Mouse (Mus musculus): ENCODE results near the gene Rusc2.

The Rusc2 gene

DNA sequence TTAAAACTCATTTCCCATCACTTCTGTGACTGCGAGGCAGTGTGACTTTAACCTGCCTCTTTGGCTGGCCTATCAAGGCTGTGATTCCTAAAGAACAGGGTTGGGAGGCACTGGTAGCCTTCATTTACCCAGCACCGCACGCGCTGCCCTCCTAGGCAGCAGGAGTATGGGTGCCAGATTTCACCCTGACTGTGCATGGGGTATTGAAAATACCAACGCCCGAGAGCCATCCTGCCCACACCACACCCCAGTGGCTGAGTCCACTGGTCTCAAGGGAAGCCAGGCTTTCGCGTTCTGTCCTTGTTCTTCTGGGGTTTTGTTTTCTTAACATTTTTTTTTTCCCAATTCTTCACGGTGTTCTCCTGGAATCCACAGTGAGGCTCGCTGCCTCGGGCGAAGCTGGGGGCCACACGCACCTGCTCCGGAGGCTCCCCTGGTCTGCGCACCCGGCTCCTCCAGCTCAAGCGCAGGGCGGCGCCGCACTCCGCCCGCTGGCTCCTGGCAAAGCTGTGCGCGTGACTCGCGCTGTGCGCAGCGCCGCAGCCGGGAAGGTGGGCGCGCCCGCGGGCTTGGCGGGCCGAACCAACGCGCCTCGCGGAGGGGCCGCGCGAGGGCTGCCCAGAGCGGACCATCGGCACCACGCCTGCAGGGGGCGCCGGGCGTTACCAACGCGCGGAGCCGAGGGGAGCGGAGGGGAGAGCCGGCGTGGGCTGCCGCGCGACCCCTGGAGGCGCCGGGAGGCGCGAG lies at the start of gene Rusc2:
Gene Rusc2 (plus strand): TSS at position 572 of the 747 bp plus-strand sequence.
- DNase-seq: peak; percentile 97

DNA sequence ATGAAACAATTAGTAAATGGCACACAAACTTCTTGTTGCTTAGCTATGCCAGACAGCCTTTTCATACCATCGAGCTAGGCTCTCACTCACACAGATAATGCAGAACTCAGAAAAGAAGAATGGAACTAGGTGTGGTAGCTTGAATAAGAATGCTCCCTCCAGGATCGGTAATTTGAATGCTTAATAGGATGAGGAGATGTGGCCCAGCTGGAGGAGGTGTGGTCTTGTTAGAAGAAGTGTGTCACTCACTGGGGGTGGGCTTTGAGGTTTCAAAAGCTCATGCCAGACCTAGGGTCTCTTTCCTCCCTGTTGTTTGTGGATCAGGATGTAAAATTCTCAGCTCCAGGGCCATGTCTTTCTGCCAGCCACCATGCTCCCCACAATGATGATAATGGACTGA lies 47.0 kb upstream of the Rusc2 start:
- DNase-seq: no peak

DNA sequence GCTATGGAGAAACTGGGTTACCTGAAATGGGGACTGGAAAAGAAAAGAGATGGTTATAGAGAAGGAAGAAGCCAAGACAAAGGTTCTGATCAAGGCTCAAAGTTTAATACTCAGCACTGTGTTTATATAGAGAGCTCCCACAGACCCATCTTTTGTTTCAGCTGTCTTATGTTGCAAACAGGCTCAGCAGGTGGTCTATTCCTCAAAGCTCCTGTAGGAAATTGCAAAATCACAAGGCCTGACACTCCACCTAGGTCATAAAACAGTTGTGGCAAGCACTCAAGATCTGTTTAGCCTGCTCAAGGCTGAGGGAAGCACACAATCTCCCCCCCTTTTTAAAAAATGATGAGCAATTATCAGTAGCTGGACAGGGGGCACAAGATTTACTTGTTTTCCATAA lies 45.6 kb upstream of the Rusc2 start:
- DNase-seq: no peak

DNA sequence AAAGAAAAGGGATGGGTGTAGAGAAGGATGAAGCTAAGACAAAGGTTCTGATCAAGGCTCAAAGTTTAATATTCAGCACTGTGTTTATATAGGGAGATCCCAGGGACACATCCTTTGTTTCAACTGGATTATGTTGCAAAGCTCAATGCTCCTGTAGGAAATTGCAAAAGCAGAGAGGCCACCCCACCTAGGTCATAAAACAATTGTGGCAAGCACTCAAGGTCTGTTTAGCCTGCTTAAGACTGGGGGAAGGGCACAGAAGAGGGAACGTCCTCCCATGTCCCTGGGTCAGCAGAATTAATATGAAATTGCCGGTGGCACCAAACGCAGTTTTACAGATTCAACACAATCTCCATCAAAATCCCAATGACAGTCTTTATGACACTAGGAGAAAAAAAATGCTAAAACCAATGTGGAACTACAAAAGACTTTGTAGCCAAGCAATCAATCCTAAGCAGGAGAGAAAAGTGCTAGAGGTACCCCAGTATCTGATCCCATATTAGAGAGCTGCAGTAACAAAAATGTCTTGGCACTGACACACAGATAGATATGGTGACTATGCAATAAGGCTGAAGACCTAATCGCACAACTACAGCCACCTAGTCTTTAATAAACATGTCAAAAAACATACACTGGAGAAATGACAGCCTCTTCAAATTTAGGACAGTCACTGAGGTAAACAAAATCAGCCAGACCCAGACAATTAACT lies 41.5 kb upstream of the Rusc2 start:
- no peak for DNase-seq

DNA sequence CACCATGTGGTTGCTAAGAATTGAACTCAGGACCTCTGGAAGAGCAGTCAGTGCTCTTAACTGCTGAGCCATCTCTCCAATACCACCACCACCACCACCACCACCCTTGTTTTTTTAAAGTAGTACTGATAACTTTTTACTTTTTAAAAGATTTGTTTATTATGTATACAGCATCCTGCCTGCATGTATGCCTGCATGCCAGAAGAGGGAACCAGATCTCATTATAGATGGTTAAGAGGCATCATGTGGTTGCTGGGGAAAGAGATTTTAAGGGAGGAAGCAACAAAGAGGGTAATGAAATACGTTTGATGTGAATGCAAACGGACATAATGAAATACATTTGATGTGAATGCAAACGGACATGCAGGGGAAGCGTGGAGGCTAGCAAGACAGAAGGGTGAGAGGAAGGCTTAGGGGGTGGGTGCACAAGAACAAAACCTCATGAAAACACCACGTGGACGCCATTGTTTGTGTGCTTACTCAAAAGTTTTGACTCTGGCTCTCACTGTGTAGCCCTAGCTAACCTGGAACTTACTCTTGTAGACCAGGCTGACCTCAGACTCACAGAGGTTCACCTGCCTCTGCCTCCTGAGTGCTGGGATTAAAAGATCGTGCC lies 40.4 kb upstream of the Rusc2 start:
- peak; percentile 95 for DNase-seq

DNA sequence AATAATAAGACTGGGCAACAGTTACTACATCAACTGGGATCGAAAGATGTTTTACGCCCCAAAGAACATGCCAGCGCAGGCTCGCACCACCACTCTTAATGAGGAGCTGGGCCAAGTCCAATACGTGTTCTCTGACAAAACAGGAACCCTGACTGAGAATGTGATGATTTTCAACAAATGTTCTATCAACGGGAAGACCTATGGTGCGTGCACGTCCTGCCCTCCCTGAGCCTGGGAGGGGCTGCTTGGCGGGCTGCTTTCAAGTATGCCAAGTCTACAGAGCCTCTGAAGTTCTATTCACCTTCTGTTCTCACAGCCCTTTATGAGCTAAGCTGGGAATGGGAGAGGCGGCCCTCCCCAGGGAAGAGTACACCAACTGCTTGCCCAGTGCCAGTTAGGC lies 39.3 kb upstream of the Rusc2 start:
- DNase-seq: peak; percentile 56

DNA sequence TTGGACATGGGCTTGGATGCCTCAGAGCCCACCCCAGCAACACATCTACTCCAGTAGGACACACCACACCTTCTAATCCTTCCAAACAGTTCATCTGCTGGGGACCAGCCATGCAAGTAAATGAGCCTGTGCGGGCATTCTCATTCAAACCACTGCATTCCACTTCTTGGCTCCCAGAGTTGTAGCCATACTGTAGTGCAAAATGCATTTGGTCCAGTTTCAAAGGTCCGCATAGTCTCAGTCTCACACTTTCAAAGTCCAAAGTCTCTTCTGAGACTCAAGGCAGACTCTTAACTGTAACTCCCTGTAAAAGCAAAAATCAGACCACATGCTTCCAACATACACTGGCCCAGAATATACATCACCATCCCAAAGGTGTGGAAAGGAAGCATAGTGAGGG lies 36.8 kb upstream of the Rusc2 start:
- DNase-seq: no peak

DNA sequence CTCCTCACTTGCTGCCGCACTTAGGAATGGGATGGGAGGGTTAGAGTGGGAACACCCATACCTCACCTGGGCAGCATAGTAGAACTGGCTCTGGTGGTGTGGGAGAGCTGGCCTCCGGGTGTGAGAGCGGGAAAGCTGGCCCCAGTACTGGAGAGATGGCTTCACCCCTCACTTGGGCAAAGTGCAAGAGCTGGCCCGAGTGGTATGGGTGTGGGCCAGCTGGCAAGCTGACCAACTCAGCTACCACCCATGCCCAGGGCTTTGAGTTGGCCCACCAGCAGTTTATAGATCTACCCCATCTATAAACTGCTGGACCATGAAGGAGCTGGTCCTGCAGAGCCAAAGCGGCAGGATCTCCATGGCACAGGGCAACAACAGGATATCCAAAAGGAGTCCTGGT lies 32.6 kb upstream of the Rusc2 start:
- no peak for DNase-seq

DNA sequence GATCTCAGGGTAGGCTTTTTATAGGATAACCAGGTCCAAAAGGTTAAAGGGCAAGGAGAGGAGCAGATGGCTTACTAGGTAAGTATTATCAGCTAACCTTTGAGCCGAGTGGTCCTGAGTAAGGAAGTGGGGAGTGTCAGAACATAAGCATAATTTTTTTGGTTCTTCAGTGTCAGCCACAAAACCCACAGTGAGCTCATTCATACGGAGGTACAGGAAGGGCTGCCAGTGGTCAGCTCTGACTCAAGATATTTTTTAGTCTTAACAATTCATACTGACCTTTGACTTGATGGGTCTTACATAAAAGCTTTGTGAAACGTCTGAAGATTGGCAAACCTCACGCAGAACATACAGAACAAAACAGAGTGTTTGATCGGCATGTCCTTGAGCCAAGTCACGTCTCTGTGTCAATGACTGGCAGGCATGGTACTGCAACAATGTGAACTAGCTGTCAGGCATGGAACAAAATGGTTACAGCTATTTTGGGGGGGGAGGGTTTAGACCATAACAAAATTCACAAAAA lies 31.7 kb upstream of the Rusc2 start:
- no peak for DNase-seq

DNA sequence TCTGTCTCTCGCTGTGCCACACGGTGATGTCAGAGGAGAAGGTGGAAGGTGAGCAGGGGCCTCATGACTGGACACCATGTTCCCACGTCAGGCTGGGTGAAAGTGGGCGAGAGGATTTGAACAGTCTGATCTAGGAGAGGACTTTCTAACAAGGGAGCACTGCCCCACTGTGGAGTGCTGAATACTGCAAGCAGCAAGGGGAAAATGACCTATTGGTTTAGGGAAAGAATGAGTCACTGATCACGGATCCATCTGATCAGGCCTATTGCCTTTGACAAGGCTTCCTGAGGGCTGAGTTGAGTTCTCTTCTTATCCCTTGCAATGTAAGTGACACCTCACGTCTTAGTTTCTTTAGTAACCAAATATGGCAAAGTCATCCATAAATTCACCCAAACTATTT lies 28.1 kb upstream of the Rusc2 start:
- DNase-seq: no peak

DNA sequence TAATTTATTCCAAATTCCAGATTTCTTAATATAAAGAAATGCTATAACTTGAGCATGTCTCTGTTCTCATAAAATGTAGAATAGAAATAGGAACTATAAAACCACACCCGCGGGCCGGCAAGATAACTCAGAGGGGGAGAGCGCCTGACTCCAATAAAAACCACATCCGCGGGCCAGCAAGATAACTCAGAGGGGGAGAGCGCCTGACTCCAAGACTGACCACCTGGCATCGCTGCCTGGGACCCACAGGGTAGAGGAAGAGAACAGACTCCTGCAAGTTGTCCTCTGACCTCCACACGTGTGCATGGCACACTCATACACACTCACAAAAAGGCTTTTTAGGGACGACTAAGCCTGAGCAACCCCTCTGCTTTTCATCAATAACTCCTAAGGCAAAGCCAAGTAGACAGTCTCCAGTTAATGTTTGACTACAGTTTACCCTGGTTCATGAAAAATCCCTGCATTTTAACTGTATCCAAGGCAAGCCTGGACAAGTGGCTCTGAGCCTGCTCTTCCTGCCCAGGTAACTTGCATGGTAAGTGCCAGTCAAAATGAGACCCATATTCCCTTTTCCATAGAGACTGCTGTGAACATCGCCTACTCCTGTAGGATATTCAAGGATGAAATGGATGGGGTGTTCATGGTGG lies 16.7 kb upstream of the Rusc2 start:
- no peak for DNase-seq

DNA sequence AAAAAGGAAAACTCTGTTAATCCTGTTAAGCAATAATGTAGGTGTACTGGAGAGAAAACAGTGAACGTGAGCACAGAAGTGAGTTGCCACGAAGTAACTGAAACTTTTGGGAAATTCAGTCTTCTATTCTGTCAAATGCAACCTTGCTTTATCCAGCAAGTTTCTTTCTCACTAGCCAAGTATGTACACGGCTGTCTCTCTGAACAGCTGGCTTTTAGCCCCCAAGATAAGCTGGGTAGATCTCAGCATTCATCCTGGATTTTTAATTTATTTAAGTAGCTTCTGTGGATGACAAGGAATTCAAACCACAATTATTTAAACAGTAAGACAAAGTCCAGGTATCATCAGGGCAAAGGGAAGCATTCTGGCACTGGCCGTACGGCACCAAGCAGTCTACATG lies 14.5 kb upstream of the Rusc2 start:
- DNase-seq: no peak

DNA sequence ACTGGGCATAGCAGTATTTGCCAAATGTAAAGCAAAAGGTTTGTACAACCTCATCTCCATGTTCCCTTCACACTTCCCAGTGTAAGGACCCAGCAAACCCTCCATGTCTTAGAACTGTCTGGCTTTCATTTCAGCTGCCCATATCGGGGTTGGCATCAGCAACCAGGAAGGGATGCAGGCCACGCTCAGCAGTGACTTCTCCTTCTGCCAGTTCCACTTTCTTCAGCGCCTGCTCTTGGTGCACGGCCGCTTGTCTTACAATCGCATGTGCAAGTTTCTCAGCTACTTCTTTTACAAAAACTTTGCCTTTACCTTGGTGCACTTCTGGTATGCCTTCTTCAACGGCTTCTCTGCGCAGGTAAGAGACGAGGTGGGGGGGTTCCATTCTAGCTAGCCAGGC lies 14.0 kb upstream of the Rusc2 start:
- DNase-seq: no peak

DNA sequence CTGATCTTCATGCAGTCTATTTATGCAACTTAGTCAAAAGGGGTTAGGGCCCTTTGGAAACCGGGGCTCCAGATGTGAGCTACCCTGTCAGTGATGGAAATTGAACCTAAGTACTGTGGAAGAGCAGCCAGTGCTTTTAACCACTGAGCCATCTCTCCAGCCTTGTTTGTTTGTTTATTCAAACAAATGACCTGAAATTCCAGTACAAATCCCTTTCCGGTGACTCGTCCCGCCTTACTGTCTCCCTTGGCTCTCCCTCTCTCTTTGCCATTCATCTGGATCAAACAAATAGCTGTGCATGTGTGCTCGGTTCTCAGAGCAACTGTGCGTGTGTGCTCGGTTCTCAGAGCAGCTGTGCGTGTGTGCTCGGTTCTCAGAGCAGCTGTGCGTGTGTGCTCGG lies 10.4 kb upstream of the Rusc2 start:
- no peak for DNase-seq

DNA sequence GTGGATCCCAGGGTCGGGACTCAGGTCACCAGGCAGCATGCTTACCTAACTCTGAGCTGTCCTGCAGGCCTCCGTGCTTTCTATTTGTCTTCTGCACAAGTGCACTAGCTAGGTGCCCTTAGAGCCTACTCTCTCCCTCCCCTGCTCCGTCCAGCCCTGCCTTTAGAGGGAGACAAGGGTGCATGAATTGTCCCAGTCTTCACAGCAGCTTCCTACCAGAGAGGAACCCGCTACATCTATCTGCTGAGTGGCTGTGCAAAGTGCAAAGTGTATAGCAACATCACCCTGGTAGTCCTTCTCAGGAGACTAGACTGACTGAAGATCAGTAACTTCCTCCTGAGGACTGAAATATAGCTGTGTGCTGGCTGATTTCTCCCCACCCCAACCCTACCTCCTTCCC lies 9.6 kb upstream of the Rusc2 start:
- no peak for DNase-seq

DNA sequence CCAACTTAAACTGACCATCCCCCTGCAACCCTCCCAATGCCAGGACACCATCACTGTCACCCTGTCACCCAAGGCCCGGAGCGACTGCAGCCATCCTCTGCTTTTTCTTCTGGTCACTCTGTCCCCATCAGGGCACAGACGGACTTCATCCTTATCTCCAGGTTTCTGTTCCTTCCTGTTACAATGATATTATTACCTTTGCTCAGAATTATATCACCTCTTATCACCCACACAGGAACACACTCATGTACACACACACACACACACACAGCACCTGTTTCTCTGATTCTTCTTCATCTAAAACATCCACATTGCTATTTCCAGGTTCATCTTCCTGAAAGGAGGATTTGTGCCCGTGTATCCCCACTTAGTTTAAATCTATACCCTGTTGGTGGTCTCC lies 7.5 kb upstream of the Rusc2 start:
- no peak for DNase-seq

DNA sequence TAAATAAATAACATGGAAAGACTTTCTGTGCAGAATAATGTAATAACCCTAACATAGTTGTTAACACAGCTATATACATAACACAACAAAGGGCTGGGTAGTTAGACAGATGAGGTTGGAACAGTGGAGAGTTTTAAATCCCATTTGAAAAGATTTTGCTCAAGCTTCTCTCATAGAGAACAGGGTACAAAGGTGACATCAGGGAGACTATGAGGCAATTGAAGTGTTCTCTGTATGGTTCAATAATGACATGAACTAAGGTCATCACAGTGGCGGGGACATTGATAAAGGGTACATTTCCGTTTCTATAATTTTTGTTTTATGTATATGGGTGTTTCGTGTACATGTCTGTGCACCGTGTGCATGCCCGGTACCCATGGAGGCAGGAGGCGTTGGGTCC lies 2.2 kb upstream of the Rusc2 start:
- no peak for DNase-seq

DNA sequence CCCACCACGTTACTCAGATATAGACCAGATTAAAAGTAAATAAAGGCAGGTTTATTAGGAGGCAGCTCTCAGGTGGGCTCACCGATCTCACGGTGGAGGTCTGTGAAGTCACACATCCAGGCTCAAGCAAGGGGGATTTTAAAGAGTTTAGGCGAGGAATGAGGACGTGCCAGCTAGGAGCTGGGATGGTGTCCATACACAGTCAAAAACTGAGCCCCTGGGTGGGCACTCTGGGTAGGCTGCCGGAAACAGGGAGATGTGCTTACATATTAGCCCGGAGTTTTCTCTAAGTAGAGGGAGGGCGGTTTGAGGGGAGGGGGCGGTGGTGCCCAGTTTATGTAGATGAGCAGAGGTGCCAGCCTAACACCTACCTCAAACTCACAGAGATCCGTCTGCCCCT lies 828 bp upstream of the Rusc2 start:
- DNase-seq: no peak

DNA sequence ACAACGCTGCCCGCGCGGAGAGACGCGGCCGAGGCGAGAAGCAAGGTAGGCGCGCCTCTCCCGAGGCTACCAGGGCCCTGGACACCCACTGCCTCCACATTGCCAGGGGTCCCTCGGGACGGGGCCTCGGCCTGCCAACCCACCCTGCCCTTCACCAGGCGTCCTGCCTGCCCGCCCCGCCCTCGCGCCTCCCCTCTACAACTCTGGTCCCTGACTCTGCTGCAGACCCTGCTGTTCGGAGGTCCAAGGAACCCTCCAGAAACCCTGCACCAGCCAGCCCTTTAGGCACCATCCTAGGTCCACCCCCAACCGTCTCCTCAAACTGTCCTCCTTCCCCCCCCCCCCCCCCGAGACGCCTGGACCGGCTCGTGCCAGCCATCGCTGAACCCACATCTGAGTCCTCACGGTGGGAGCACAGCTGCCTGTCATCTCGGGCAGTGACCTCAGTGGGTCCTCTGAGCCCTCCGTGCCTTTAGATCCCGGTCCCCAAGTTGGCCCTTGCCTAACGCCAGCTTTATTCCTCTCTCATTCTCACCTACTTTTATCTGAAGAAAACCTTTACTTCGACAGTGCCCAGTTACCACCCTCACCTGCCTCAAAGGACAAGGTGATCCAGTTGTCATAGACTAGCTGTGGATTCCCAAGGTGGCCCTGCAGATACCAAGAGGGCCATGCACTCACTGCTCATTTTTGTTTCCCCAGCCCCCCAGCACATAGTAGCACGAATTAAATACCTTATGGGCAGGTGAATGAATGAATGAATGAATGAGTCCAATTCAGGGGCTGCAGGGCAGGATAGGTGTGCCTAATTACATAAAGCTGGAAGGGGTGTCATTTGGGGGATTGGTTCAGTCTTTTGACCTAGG lies 609 bp downstream of the Rusc2 start:
- DNase-seq: no peak

DNA sequence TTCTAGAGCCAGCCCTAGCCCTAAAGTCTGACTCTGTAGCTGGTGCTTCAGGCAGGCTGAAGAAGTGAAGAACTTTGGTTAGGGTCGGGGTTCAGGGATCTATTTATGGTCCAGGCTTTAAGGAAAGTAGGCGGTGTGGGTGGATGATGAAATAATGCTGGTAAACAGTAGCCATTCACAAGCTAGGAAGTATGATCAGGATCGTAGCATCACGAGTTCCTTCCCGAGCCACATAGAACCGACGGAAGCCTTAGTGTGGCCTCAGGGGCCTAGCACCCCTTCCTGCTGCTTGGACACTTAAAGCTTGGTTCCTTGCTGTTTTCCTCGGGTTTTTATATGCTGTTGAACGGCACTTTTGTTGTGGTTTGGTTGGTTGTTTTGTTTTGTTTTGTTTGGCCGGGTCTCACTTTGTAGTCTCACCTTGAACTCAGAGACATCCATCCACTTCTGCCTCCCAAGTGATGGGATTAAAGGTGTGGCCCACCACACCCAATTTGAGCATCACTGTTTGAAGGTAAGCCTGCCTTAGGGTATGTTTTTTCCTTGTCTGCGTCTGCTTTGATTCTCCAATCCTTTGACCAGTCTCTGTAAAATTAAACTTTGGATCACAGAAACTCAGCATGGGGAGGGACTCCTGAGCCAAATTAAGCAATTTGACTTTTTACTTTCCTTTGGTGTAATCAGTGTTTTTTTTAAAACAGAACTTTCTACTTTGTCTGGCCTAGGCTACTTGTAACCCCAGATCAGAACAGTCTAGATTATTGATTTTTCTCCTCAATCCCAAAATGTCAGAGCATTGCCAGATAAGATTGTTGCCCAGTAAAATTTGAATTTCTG lies 1.7 kb downstream of the Rusc2 start:
- DNase-seq: no peak

DNA sequence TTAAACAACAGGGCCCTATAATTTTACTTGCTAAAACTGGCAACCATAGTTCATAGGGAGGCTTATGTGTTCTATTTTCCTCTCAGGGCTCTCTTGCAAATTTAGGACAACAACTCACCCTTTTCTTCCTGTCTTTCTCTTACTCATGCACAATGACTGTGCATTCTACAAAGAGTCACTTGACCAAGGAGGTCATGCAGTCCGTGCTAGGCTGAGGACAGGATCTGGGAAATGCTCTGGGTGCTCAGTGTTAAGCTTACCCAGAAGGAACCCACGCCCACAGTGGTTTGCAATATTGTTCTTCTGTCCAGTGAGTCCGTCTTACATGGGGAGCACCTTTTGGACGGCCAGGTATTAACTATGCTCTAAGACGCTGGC lies 2.3 kb downstream of the Rusc2 start:
- DNase-seq: no peak

DNA sequence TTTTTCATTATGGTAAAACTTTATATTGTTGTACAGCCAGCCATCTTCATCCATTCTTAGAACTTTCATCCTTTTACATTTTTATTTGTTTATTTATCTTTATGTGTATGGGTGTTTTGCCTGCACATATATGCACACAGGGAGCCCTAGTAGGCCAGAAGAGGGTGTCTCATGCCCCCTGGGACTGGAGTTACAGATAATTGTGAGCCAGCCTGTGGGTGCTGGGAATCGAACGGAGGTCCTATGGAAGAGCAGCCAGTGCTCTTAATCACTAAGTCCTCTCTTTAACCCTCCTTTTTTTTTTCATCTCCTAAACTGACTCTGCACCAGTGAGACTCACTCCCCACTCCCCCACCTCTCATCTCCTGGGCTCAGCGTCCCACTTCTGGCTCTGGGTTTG lies 2.8 kb downstream of the Rusc2 start:
- DNase-seq: no peak

Measured in retina, postnatal 1 day (tissue).